Mouse (Mus musculus) 3134 (cell line): ENCODE results near the gene Prrt2.

ENCODE experiments used
- DNase-seq: peaks from one replicate; pipeline ENCODE4 v3.0.0-alpha.2; 2011; ENCODE audit warnings: low spot score; ENCODE audit not compliant: insufficient read length; ENCODE audit errors: extremely low read depth

Prrt2 gene

GRCm38 (mm10) chr7:127020901-127021562 lies at the start of gene Prrt2, which contains the start of gene Gm42742:
Gene Prrt2 (minus strand): TSS chr7:127021211.
Gene Gm42742 (minus strand): TSS chr7:127021097.
- peak; percentile 49 for DNase-seq

GRCm38 (mm10) chr7:127066317-127066716 lies 45.3 kb upstream of the Prrt2 start:
- DNase-seq, result peak; percentile 34

GRCm38 (mm10) chr7:127065538-127065937 lies 44.5 kb upstream of the Prrt2 start:
- DNase-seq, result no peak

- no peak for DNase-seq
Measured at GRCm38 (mm10) chr7:127055026-127055585, 34.1 kb upstream of the Prrt2 start.

DNA sequence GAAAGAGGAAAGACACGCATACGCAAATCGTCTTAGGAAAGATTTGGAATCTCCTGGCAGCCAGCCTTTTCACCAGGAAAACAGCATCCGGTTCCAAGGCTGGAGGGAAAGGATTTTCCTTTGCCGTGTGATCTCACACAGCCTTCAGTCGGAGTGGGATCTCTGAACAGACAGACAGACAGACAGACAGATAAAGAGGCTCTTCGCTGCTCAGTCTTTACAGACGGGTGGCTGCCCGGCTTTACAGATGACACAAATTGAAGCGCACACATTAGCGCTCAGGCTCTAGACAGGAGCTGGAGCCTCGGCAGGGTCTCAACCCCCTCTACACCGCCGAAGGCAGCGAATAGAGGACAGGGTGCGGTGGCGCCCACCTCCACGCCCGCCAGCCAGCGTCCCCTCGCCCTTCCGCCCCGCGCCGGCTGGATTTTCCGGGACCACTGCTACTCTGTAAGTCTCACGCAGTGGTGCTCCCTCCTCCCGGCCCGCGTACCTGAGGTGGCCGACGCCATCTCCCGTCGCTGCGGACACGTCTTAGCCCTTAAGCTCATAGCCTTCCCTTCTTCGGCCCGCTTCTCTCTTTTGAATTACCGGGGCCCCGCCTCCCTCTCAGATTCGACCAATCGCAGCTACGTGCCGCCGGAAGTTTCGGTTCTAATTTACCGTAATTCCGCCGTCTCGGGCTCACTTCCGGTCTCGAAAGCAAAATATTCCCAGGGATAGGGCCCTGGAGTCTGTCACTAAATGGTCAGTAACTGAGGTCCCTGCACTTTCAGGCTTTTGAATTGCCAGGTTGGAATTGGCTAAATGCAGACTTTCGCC lies 21.1 kb upstream of the Prrt2 start, which contains the start of gene Kif22:
Gene Kif22 (minus strand): TSS at position 621 of the 822 bp plus-strand sequence.
- peak; percentile 79 for DNase-seq

DNA sequence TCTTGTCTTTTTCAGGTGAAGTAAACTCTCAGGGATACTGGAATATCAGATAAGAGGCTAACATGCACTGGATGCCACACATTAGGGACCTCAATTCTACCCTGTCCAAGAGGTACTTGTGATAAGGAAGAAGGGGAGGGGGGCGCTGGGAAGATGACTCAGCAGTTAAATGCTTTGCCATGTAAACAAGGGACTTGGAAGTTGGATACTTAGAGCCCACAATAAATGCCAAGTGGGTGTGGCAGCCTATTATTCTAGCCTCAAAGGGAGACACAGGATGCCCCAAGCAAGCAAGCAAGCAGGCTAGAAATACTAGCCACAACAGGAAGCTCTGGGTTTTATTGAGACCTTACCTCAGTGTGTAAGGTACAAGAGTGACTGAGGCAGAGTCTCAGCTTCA lies 10.2 kb upstream of the Prrt2 start:
- no peak for DNase-seq

DNA sequence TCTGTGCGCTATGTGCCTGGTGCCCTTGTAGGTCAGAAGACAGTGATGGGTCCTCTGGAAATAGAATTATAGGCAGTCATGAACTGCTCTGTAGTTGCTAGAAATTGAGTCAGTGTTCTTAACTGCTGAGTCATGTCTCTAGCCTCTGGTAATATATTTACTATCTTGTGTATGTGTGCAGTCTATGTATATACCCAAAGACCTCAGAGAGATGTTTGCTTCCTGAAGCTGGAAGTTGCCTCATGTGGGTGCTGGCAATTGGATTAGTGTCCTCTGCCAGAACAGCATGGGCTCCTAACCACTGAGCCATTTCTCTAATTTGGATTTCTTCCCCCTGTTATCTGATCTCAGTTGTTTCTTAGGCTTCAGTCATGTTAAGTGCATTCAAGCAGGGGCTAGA lies 9.2 kb upstream of the Prrt2 start:
- no peak for DNase-seq

GRCm38 (mm10) chr7:127027885-127028284 lies 6.9 kb upstream of the Prrt2 start:
- DNase-seq, result no peak

GRCm38 (mm10) chr7:127026984-127027726 lies 6.1 kb upstream of the Prrt2 start, which contains the start of gene Maz:
Gene Maz (minus strand): TSS chr7:127027037.
- peak; percentile 99 for DNase-seq

- DNase-seq, result no peak
Measured at GRCm38 (mm10) chr7:127026616-127026983, 5.6 kb upstream of the Prrt2 start.

GRCm38 (mm10) chr7:127026161-127026600 lies 5.2 kb upstream of the Prrt2 start:
- DNase-seq, result peak; percentile 65

- DNase-seq, result no peak
Measured at GRCm38 (mm10) chr7:127025556-127026160, 4.6 kb upstream of the Prrt2 start.

GRCm38 (mm10) chr7:127024755-127025555 lies 3.9 kb upstream of the Prrt2 start:
- peak; percentile 81 for DNase-seq

DNA sequence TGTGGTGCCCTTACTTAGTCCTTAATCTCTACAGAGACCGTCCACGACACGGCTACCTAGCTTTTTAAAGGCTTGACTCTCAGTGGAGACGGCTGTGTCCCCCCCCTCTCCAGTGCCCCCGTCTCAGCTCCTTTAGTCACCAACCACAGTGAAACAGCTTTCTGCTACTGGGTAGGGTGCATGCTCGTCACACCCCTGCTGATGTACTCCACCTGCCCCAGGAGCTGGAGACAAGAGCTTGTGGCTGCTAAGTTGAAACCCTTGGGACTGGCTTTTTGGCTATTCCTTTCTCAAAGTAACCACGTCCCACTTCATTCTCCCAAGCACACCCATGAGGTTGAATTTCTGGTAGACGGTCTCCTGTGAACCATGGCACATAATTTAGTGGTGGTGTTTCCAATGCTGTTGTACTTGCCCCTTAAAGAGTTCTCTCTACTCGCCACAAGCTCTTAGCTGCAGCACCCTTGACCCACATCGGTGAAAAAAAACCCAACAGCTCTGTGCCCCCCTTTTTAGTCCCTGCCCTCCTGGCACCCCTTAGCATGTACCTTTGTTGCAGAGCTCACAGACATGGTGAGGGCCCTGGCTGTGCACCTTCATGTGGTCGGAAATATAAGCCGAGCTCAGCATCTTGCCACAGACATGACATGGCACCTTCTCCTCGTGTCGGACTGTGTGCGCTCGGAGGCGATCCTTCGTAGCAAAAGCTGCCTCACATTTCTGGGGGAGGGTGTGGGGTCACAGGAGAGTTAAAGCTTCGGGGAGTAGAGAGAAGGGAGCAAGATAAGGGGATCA lies 3.1 kb upstream of the Prrt2 start:
- DNase-seq, result no peak

DNA sequence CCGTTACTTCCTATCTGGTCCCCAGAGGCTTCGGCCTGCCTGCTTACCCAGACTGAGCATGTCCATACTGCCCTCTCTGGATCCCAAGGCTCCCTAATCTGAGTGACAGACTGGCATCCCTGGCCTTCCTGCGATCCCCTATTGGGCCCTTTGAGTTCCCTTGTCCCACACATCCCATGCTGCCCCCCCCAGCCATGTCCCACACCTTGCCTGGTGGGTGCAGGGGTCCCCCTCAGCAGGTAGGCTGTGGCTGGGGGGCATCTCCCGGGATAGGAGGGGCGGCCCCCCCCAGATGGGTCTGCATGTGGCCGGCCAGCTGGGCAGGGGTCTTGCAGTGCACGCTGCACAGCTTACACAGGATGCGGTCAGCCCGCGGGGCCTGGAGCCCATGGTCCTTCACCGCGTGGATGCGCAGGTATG lies 2.3 kb upstream of the Prrt2 start:
- DNase-seq, result no peak

- no peak for DNase-seq
Measured at GRCm38 (mm10) chr7:127022528-127023271, 1.7 kb upstream of the Prrt2 start.

- no peak for DNase-seq
Measured at GRCm38 (mm10) chr7:127021563-127022527, 834 bp upstream of the Prrt2 start.
